Mouse (Mus musculus) liver, embryonic 14.5 days (tissue): ENCODE results near the gene Slx4ip. TPM values are rescaled to one million over a fixed set of nuclear protein-coding genes. Genes with fewer than 3 reads are reported as not detected.

Source experiments
- ATAC-seq: fragments of 200-750 bp; cut with Nextera tagmentation; 2 replicates; pipeline ENCODE4 v1.8.0; 2017; ENCODE audit warnings: moderate number of reproducible peaks, mild to moderate bottlenecking, moderate library complexity; ENCODE audit not compliant: insufficient read depth
- DNase-seq, 3 experiments: peaks; one replicate each; pipeline ENCODE4 v3.0.0-alpha.2; 2012 to 2013; ENCODE audit warnings: low read depth in 3 of 3, low spot score in 3 of 3
- H3K27ac ChIP-seq: fragments of 300-500 bp; sonication (generic); 2 replicates; pipeline ENCODE4 v1.5.1; 2014; ENCODE audit warnings: moderate library complexity, mild to moderate bottlenecking, control low read depth, inconsistent platforms
- H3K27me3 ChIP-seq: fragments of 300-500 bp; sonication (generic); 2 replicates; pipeline ENCODE4 v1.6.1; 2014; ENCODE audit warnings: mild to moderate bottlenecking, low read length, moderate library complexity; ENCODE audit not compliant: control insufficient read depth, insufficient read depth
- H3K36me3 ChIP-seq: fragments of 300-500 bp; sonication (generic); replicated peaks from 2 replicates; pipeline ENCODE4 v1.6.1; 2014; ENCODE audit warnings: low read depth; ENCODE audit not compliant: control insufficient read depth, insufficient read depth
- H3K4me1 ChIP-seq, 2 experiments: fragments of 200-500 bp in 1 of 2; fragments of 300-500 bp in 1 of 2; sonication (generic) in 1 of 2; replicated peaks; 2 replicates each; pipeline ENCODE4 v1.6.1; 2012 to 2014; ENCODE audit warnings: antibody characterized with exemption in 1 of 2, inconsistent platforms in 1 of 2, low read length in 1 of 2; ENCODE audit not compliant: control insufficient read depth in 2 of 2, insufficient read depth in 2 of 2
- H3K4me2 ChIP-seq: fragments of 300-500 bp; sonication (generic); 2 replicates; pipeline ENCODE4 v1.6.1; 2014; ENCODE audit warnings: low read depth, mild to moderate bottlenecking, control low read depth, moderate library complexity
- H3K4me3 ChIP-seq, 2 experiments: fragments of 200-500 bp in 1 of 2; fragments of 300-500 bp in 1 of 2; sonication (generic) in 1 of 2; 2 replicates each; pipeline ENCODE4 v1.5.1; 2012 to 2014; ENCODE audit warnings: low read depth in 2 of 2, low read length in 2 of 2, mild to moderate bottlenecking in 2 of 2, control low read depth in 1 of 2, inconsistent platforms in 1 of 2, moderate library complexity in 1 of 2; ENCODE audit not compliant: insufficient read depth in 1 of 2
- H3K9ac ChIP-seq: fragments of 300-500 bp; sonication (generic); replicated peaks from 2 replicates; pipeline ENCODE4 v1.6.1; 2014; ENCODE audit warnings: mild to moderate bottlenecking, control low read depth, moderate library complexity
- H3K9me3 ChIP-seq: fragments of 300-500 bp; sonication (generic); 2 replicates; pipeline ENCODE4 v1.6.1; 2016; ENCODE audit warnings: low read length, mixed read lengths; ENCODE audit not compliant: control insufficient read depth
- CTCF ChIP-seq: IDR thresholded peaks from 2 replicates; pipeline ENCODE4 v1.5.1; 2016; ENCODE audit warnings: antibody characterized with exemption, low read depth, control low read depth
- EP300 ChIP-seq: IDR thresholded peaks from 2 replicates; pipeline ENCODE4 v1.6.1; 2016; ENCODE audit warnings: antibody characterized with exemption, low read depth
- WGBS: fragments of 180-500 bp; shearing (Covaris S2); extraction: QIAGEN DNeasy Blood & Tissue Kit; methylation state at CpG from one replicate; pipeline ENCODE4 v1.1.7; 2014; ENCODE audit not compliant: insufficient replicate concordance; 5-methylcytosine and 5-hydroxymethylcytosine counted together
- polyA plus RNA-seq, 2 experiments: library from polyadenylated mRNA; depleted of rRNA in 1 of 2; stranded (reverse) in 1 of 2; unstranded in 1 of 2; fragments of >200 nt; fragmentation: Nextera tagmentation in 1 of 2; extraction: Ambion mirVana in 1 of 2; gene quantifications; 2 replicates each; pipeline versions ENCODE4 v1.2.1 to v1.2.3; 2012 to 2014

Gene Slx4ip
- polyA plus RNA-seq, 2 experiments = 1.2 to 1.8 TPM

- ATAC-seq = no peak
These were observed 121.0 kb downstream of the Slx4ip start for GRCm38 (mm10) chr2:137011980-137012379.

GRCm38 (mm10) chr2:137013151-137013550 is 122.1 kb downstream of the Slx4ip start:
- 64% methylated on average over 3 of the region's 3 CpGs for WGBS
- Histone ChIP-seq H3K9ac (no peak overlapping the region), H3K9me3 (no peaks in the 10 kb centered on the region), H3K27ac (no peak overlapping the region), H3K4me1 (peaks cover 0 to 4% of the 10 kb centered on the region in 2 experiments; a peak in 1 of 4 replicates), H3K27me3 (no peaks in the 10 kb centered on the region), H3K36me3 (no peaks in the 10 kb centered on the region), H3K4me2 (no peak overlapping the region), H3K4me3 (no peak overlapping the region)
- no peak for ATAC-seq
- DNase-seq = peak in 1 of 3 experiments; percentile 17
- TF ChIP-seq CTCF = no peak
- TF ChIP-seq EP300 = no peak

More at GRCm38 (mm10) chr2:137011980-137012379, 121.0 kb downstream of the Slx4ip start:
- Histone ChIP-seq H3K4me1 (peaks cover 0 to 4% of the 10 kb centered on the region in 2 experiments; a peak in 1 of 4 replicates), H3K9me3 (no peaks in the 10 kb centered on the region), H3K27me3 (no peaks in the 10 kb centered on the region), H3K27ac (no peak overlapping the region), H3K9ac (no peak overlapping the region), H3K36me3 (no peaks in the 10 kb centered on the region), H3K4me2 (no peak overlapping the region), H3K4me3 (no peak overlapping the region)
- 38% methylated on average over 1 of the region's 1 CpGs for WGBS
- DNase-seq = no peak
- TF ChIP-seq EP300 (no peak), CTCF (no peak)

- Histone ChIP-seq H3K4me3 (no peak overlapping the region), H3K36me3 (no peaks in the 10 kb centered on the region), H3K27me3 (no peaks in the 10 kb centered on the region), H3K4me1 (peaks cover 0 to 4% of the 10 kb centered on the region in 2 experiments; a peak in 1 of 4 replicates), H3K27ac (no peak overlapping the region), H3K9me3 (no peaks in the 10 kb centered on the region), H3K9ac (no peak overlapping the region), H3K4me2 (no peak overlapping the region)
- 67% methylated on average over 4 of the region's 4 CpGs for WGBS
- ATAC-seq = no peak
- DNase-seq = no peak
- TF ChIP-seq CTCF (no peak), EP300 (no peak)
These were observed 122.9 kb downstream of the Slx4ip start for GRCm38 (mm10) chr2:137013811-137014350.

- Histone ChIP-seq H3K36me3 (no peaks in the 10 kb centered on the region), H3K9ac (no peak overlapping the region), H3K27ac (no peak overlapping the region), H3K27me3 (no peaks in the 10 kb centered on the region), H3K4me1 (peaks cover 0 to 4% of the 10 kb centered on the region in 2 experiments; a peak in 1 of 4 replicates), H3K4me3 (no peak overlapping the region), H3K4me2 (no peak overlapping the region), H3K9me3 (no peaks in the 10 kb centered on the region)
- DNase-seq (no peak), ATAC-seq (no peak)
- WGBS = 86% methylated on average over 2 of the region's 2 CpGs
- no peak for TF ChIP-seq EP300
- TF ChIP-seq CTCF = no peak
These were observed 123.4 kb downstream of the Slx4ip start for GRCm38 (mm10) chr2:137014423-137014822.

GRCm38 (mm10) chr2:137044122-137044521 is 153.1 kb downstream of the Slx4ip start:
- H3K4me2 ChIP-seq = no peak overlapping the region
- no peaks in the 10 kb centered on the region for H3K4me1 ChIP-seq
- no peaks in the 10 kb centered on the region for H3K27me3 ChIP-seq
- H3K27ac ChIP-seq = no peak overlapping the region
- TF ChIP-seq CTCF (no peak), EP300 (no peak)
- no peaks in the 10 kb centered on the region for H3K9me3 ChIP-seq
- no peak overlapping the region for H3K9ac ChIP-seq
- DNase-seq = no peak
- no peaks in the 10 kb centered on the region for H3K36me3 ChIP-seq
- H3K4me3 ChIP-seq = no peak overlapping the region
- 85% methylated on average over 2 of the region's 2 CpGs for WGBS
- no peak for ATAC-seq
